9 mouse cellular contexts compared by ENCODE assay signal in genomic region chr16:30499126-30499857, GRCm38 (mm10). TPM values are rescaled to one million over a fixed set of nuclear protein-coding genes. Genes with fewer than 3 reads are reported as not detected.
DNase-seq lines count a peak whose midpoint lies in the region; ATAC-seq and TF ChIP-seq lines count a peak whose summit lies in the region.
"Had no signal": no experiment of that assay in that cellular context is flagged by ENCODE, and none has a peak within 500 bp of the region (broad histone marks: within the 10 kb centered on the region; RNA-seq: fewer than 3 reads in every experiment).

No protein-coding gene starts in this region.

- no peak overlapping the region for H3K4me2 ChIP-seq in hindbrain, embryonic 11.5 days (replicated peaks; ENCODE audit: low read depth, low read length)
- H3K4me2 ChIP-seq in hindbrain, postnatal 0 days (ENCODE audit: low read depth, low read length), result no peak overlapping the region
- H3K4me2 ChIP-seq in limb, embryonic 11.5 days (ENCODE audit: low read depth, severe bottlenecking), result peak overlapping the region; percentile 31

- no peaks in the 10 kb centered on the region for H3K36me3 ChIP-seq in hindbrain, embryonic 11.5 days (ENCODE audit: control insufficient read depth, insufficient read depth, low read length)
- H3K36me3 ChIP-seq in hindbrain, postnatal 0 days (ENCODE audit: insufficient read depth, low read length), result no peaks in the 10 kb centered on the region
- H3K36me3 ChIP-seq in E14TG2a.4 (ENCODE audit: insufficient read depth, low read length), result no peaks in the 10 kb centered on the region
- H3K36me3 ChIP-seq in limb, embryonic 11.5 days (ENCODE audit: control insufficient read depth, insufficient read depth, low read length), result no peaks in the 10 kb centered on the region
- no peaks in the 10 kb centered on the region for H3K36me3 ChIP-seq in thymus, adult 2 months (ENCODE audit: control insufficient read depth, insufficient read depth, low read length)

- no peak for TF ChIP-seq CTCF in hindbrain, postnatal 0 days (IDR thresholded peaks at IDR 0.05; ENCODE audit: low read depth)
- no peak for TF ChIP-seq CTCF in E14TG2a.4 (conservative IDR thresholded peaks at IDR 0.05; ENCODE audit: low read length)
- no peak for TF ChIP-seq CTCF in thymus, adult 2 months (IDR thresholded peaks at IDR 0.05; ENCODE audit: borderline replicate concordance, control insufficient read depth, extremely low read depth, insufficient read depth, low read length, poor library complexity)

- no peak overlapping the region for H3K9ac ChIP-seq in hindbrain, embryonic 11.5 days (ENCODE audit: low read depth, low read length)
- no peak overlapping the region for H3K9ac ChIP-seq in hindbrain, postnatal 0 days (replicated peaks; ENCODE audit: low read length)
- H3K9ac ChIP-seq in limb, embryonic 11.5 days (ENCODE audit: low read length), result 0 out of 2 replicates have a peak overlapping the region, but pooled peaks have one; percentile 30

- ATAC-seq in hindbrain, embryonic 11.5 days (ENCODE audit: low FRiP score), result no peak
- no peak for ATAC-seq in hindbrain, postnatal 0 days
- peak; percentile 42 for ATAC-seq in limb, embryonic 11.5 days (ENCODE audit: insufficient number of reproducible peaks, low FRiP score, low TSS enrichment, low read depth)
- ATAC-seq: forebrain, embryonic 14.5 days had no signal

- H3K27ac ChIP-seq in hindbrain, embryonic 11.5 days (ENCODE audit: low read depth, low read length), result no peak overlapping the region
- no peak overlapping the region for H3K27ac ChIP-seq in hindbrain, postnatal 0 days
- peak overlapping the region; percentile 52; the same call in 1 of the 2 replicates for H3K27ac ChIP-seq in limb, embryonic 11.5 days (replicated peaks; ENCODE audit: low read depth, low read length)
- H3K27ac ChIP-seq in thymus, adult 2 months (ENCODE audit: control insufficient read depth, insufficient read depth, low read length), result no peak overlapping the region

- H3K4me1 ChIP-seq in hindbrain, embryonic 11.5 days (replicated peaks; ENCODE audit: control insufficient read depth, insufficient read depth, low read length), result no peaks in the 10 kb centered on the region
- H3K4me1 ChIP-seq in hindbrain, postnatal 0 days (ENCODE audit: insufficient read depth, low read length), result no peaks in the 10 kb centered on the region
- H3K4me1 ChIP-seq in E14TG2a.4 (replicated peaks; ENCODE audit: low read depth, low read length), result peaks cover 27% of the 10 kb centered on the region
- H3K4me1 ChIP-seq in limb, embryonic 11.5 days (ENCODE audit: control insufficient read depth, insufficient read depth, low read length), result peaks cover 7% of the 10 kb centered on the region; the same call in 1 of the 2 replicates
- H3K4me1 ChIP-seq in thymus, adult 2 months (replicated peaks; ENCODE audit: control insufficient read depth, insufficient read depth, low read length), result peaks cover 2% of the 10 kb centered on the region

- 16% methylated on average over 16 of the region's 16 CpGs for WGBS in hindbrain, embryonic 11.5 days
- 21% methylated on average over 16 of the region's 16 CpGs for WGBS in hindbrain, postnatal 0 days
- 16% methylated on average over 16 of the region's 16 CpGs for WGBS in limb, embryonic 11.5 days
- 96% methylated on average over 16 of the region's 16 CpGs for WGBS in thymus, adult 2 months

- H3K27me3 ChIP-seq in hindbrain, embryonic 11.5 days (ENCODE audit: control insufficient read depth, insufficient read depth, low read length), result peaks cover 2% of the 10 kb centered on the region
- H3K27me3 ChIP-seq in hindbrain, postnatal 0 days (ENCODE audit: insufficient read depth, low read length), result no peaks in the 10 kb centered on the region
- H3K27me3 ChIP-seq in E14TG2a.4 (ENCODE audit: insufficient read depth, low read length), result peaks cover 28% of the 10 kb centered on the region
- no peaks in the 10 kb centered on the region for H3K27me3 ChIP-seq in limb, embryonic 11.5 days (ENCODE audit: control insufficient read depth, insufficient read depth, low read length)
- H3K27me3 ChIP-seq in thymus, adult 2 months (ENCODE audit: control insufficient read depth, insufficient read depth, low read length), result no peaks in the 10 kb centered on the region

- no peak for TF ChIP-seq POLR2A in thymus, adult 2 months (IDR thresholded peaks at IDR 0.05; ENCODE audit: control insufficient read depth, extremely low read depth, insufficient read depth, low read length, poor library complexity)

- DNase-seq in hindbrain, embryonic 11.5 days (ENCODE audit: low spot score), result peak; percentile 36
- DNase-seq in hindbrain, postnatal 0 days (ENCODE audit: low spot score), result no peak
- DNase-seq in embryo, embryonic 11 days, result peak; percentile 63
- DNase-seq in limb, embryonic 11.5 days (ENCODE audit: low spot score), result peak; percentile 60
- no peak for DNase-seq in layer of hippocampus, postnatal 10 days (ENCODE audit: low spot score in 2 of 2)
- DNase-seq in thymus, adult 2 months, result no peak
- no peak for DNase-seq in kidney, adult 8-10 months

- no peak overlapping the region for H3K4me3 ChIP-seq in hindbrain, embryonic 11.5 days (ENCODE audit: low read depth, low read length)
- H3K4me3 ChIP-seq in hindbrain, postnatal 0 days (ENCODE audit: low read length), result no peak overlapping the region
- H3K4me3 ChIP-seq in E14TG2a.4 (replicated peaks; ENCODE audit: low read length), result peak overlapping the region; percentile 54
- no peak overlapping the region for H3K4me3 ChIP-seq in limb, embryonic 11.5 days (ENCODE audit: low read depth, low read length)
- H3K4me3 ChIP-seq in thymus, adult 2 months (ENCODE audit: control insufficient read depth, insufficient read depth, low read length), result no peak overlapping the region

- no peaks in the 10 kb centered on the region for H3K9me3 ChIP-seq in hindbrain, embryonic 11.5 days (ENCODE audit: control insufficient read depth, low read length)
- no peaks in the 10 kb centered on the region for H3K9me3 ChIP-seq in hindbrain, postnatal 0 days (ENCODE audit: low read length)
- H3K9me3 ChIP-seq in E14TG2a.4 (ENCODE audit: low read length), result no peaks in the 10 kb centered on the region
- H3K9me3 ChIP-seq in limb, embryonic 11.5 days (ENCODE audit: control insufficient read depth, low read length), result no peaks in the 10 kb centered on the region

RNA-seq across cellular contexts. Expression of gene Tmem44, which starts 51.4 kb away (rescaled TPM):
- 30.9 and 32.0 TPM in 2 replicates for polyA plus RNA-seq in hindbrain, embryonic 11.5 days (2014; fragmentation: Nextera tagmentation; extraction: Ambion mirVana)
- total RNA-seq in hindbrain, postnatal 0 days (2014; rRNA removed), result 83.9 and 92.9 TPM in 2 replicates
- 41.8 and 44.6 TPM in 2 replicates for polyA plus RNA-seq in hindbrain, postnatal 0 days (2015; fragmentation: Nextera tagmentation; extraction: Ambion mirVana)
- 17.2 and 20.9 TPM in 2 replicates for polyA plus RNA-seq in limb, embryonic 11.5 days (2014; fragmentation: Nextera tagmentation; extraction: Ambion mirVana)
- 10 to 100 TPM; 55.9 to 61.6 TPM for total RNA-seq in layer of hippocampus, postnatal 10 days (2021)
- polyA plus RNA-seq in thymus, adult 2 months (2012; rRNA removed), result 1.4 and 3.1 TPM in 2 replicates

Comparison
In these comparisons a context has a peak if more than half of its experiments do, and no peak if none do; other contexts are left out.
1. DNase-seq: peak in hindbrain, embryonic 11.5 days (single experiment), embryo, embryonic 11 days (single experiment) and limb, embryonic 11.5 days (single experiment); none in hindbrain, postnatal 0 days (single experiment), layer of hippocampus, postnatal 10 days (0 of 2), thymus, adult 2 months (single experiment) and kidney, adult 8-10 months (0 of 2).